Mouse (Mus musculus) C2C12 (cell line): ENCODE data around the gene Mc3r.

Experiments
- CTCF ChIP-seq: IDR thresholded peaks from one replicate; pipeline ENCODE4 v1.5.1; 2011; ENCODE audit not compliant: control insufficient read depth, insufficient read depth, insufficient read length
- FOSL1 ChIP-seq: IDR thresholded peaks from one replicate; pipeline ENCODE4 v1.8.0; 2011; ENCODE audit warnings: mild to moderate bottlenecking, low read length; ENCODE audit not compliant: poor library complexity, insufficient read depth, severe bottlenecking
- MYOD1 ChIP-seq: IDR thresholded peaks from one replicate; pipeline ENCODE4 v1.6.1; 2011; ENCODE audit warnings: low read depth; ENCODE audit not compliant: control insufficient read depth, insufficient read length
- USF1 ChIP-seq: IDR thresholded peaks from one replicate; pipeline ENCODE4 v1.6.1; 2011; ENCODE audit warnings: low read depth, mild to moderate bottlenecking, control low read depth, moderate library complexity

DNA sequence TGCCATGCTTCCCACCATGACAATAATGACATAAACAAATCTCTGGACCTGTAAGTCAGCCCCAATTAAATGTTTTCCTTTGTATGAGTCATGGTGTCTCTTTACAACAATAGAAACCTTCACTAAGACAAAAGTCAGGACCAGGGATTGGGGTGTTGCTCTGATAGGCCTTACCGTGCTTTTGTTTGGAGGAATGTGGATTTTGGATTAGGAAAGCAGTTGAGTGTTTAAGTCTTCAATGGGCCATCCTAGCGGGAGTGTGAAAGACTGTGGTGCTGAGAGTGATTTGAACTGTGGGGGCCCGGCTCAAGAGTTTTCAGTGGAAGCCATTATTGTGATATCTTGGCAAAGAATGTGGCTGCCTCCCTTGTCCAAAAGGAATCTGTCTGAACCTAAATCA, 30.7 kb downstream of the Mc3r start:
- no peak for TF ChIP-seq CTCF
- TF ChIP-seq FOSL1 = no peak
- no peak for TF ChIP-seq MYOD1
- TF ChIP-seq USF1 = no peak
